Mouse (Mus musculus): Measurements from ENCODE around the gene Gm42742. TPM values are rescaled to one million over a fixed set of nuclear protein-coding genes. Genes with fewer than 3 reads are reported as not detected.

Gene Gm42742
- polyA plus RNA-seq, 1 experiment from 2014 or later: 27.5 TPM

- Histone ChIP-seq H3K27me3 (ENCODE audit: control insufficient read depth, insufficient read depth, low read length) (no peaks in the 10 kb centered on the region), H3K4me2 (replicated peaks; ENCODE audit: low read depth) (peak overlapping the region; percentile 96), H3K9me3 (ENCODE audit: control insufficient read depth, low read length) (no peaks in the 10 kb centered on the region), H3K4me3 (ENCODE audit: low read depth, low read length) (peak overlapping the region; percentile 84), H3K9ac (ENCODE audit: low read length) (peak overlapping the region; percentile 87), H3K27ac (replicated peaks) (peak overlapping the region; percentile 96), H3K36me3 (ENCODE audit: control insufficient read depth, insufficient read depth, low read length) (peaks cover 3% of the 10 kb centered on the region; the same call in 1 of the 2 replicates), H3K4me1 (replicated peaks; ENCODE audit: control insufficient read depth, insufficient read depth) (peaks cover 11% of the 10 kb centered on the region)
- DNase-seq (ENCODE audit: low spot score) (peak; percentile 62), ATAC-seq (ENCODE audit: low FRiP score, low TSS enrichment) (peak; percentile 0; the same call in 1 of the 2 replicates)
- under 1% methylated on average over 56 of the region's 65 CpGs for WGBS
- no peak for TF ChIP-seq CTCF (IDR thresholded peaks at IDR 0.05; ENCODE audit: low read depth)
- TF ChIP-seq EP300 (optimal IDR thresholded peaks at IDR 0.05): no peak
Measured at GRCm38 (mm10) chr7:127025556-127026160, 4.8 kb upstream of the Gm42742 start.

GRCm38 (mm10) chr7:127024755-127025555, 4.1 kb upstream of the Gm42742 start:
- Histone ChIP-seq H3K27ac (replicated peaks) (peak overlapping the region; percentile 96), H3K4me3 (ENCODE audit: low read depth, low read length) (peak overlapping the region; percentile 84), H3K9ac (ENCODE audit: low read length) (peak overlapping the region; percentile 87), H3K36me3 (ENCODE audit: control insufficient read depth, insufficient read depth, low read length) (peaks cover 3% of the 10 kb centered on the region; the same call in 1 of the 2 replicates), H3K4me2 (replicated peaks; ENCODE audit: low read depth) (peak overlapping the region; percentile 96), H3K4me1 (replicated peaks; ENCODE audit: control insufficient read depth, insufficient read depth) (peaks cover 11% of the 10 kb centered on the region), H3K9me3 (ENCODE audit: control insufficient read depth, low read length) (no peaks in the 10 kb centered on the region), H3K27me3 (ENCODE audit: control insufficient read depth, insufficient read depth, low read length) (no peaks in the 10 kb centered on the region)
- ATAC-seq (ENCODE audit: low FRiP score, low TSS enrichment): peak; percentile 53
- 2% methylated on average over 30 of the region's 30 CpGs for WGBS
- TF ChIP-seq CTCF (IDR thresholded peaks at IDR 0.05; ENCODE audit: low read depth) (peak; percentile 92), EP300 (optimal IDR thresholded peaks at IDR 0.05) (no peak)
- DNase-seq (ENCODE audit: low spot score): peak; percentile 89

DNA sequence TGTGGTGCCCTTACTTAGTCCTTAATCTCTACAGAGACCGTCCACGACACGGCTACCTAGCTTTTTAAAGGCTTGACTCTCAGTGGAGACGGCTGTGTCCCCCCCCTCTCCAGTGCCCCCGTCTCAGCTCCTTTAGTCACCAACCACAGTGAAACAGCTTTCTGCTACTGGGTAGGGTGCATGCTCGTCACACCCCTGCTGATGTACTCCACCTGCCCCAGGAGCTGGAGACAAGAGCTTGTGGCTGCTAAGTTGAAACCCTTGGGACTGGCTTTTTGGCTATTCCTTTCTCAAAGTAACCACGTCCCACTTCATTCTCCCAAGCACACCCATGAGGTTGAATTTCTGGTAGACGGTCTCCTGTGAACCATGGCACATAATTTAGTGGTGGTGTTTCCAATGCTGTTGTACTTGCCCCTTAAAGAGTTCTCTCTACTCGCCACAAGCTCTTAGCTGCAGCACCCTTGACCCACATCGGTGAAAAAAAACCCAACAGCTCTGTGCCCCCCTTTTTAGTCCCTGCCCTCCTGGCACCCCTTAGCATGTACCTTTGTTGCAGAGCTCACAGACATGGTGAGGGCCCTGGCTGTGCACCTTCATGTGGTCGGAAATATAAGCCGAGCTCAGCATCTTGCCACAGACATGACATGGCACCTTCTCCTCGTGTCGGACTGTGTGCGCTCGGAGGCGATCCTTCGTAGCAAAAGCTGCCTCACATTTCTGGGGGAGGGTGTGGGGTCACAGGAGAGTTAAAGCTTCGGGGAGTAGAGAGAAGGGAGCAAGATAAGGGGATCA, 3.2 kb upstream of the Gm42742 start:
- Histone ChIP-seq H3K4me1 (replicated peaks; ENCODE audit: control insufficient read depth, insufficient read depth) (peaks cover 12% of the 10 kb centered on the region), H3K27ac (replicated peaks) (no peak overlapping the region), H3K36me3 (ENCODE audit: control insufficient read depth, insufficient read depth, low read length) (peaks cover 3% of the 10 kb centered on the region; the same call in 1 of the 2 replicates), H3K9me3 (ENCODE audit: control insufficient read depth, low read length) (no peaks in the 10 kb centered on the region), H3K4me3 (ENCODE audit: low read depth, low read length) (peak overlapping the region; percentile 84), H3K9ac (ENCODE audit: low read length) (peak overlapping the region; percentile 87), H3K27me3 (ENCODE audit: control insufficient read depth, insufficient read depth, low read length) (no peaks in the 10 kb centered on the region), H3K4me2 (replicated peaks; ENCODE audit: low read depth) (peak overlapping the region; percentile 96)
- DNase-seq (ENCODE audit: low spot score): no peak
- TF ChIP-seq CTCF (IDR thresholded peaks at IDR 0.05; ENCODE audit: low read depth): no peak
- WGBS: 18% methylated on average over 19 of the region's 19 CpGs
- ATAC-seq (ENCODE audit: low FRiP score, low TSS enrichment): no peak

GRCm38 (mm10) chr7:127023272-127023691, 2.4 kb upstream of the Gm42742 start:
- no peak overlapping the region; the same call in 1 of the 2 replicates for H3K9ac ChIP-seq (ENCODE audit: low read length)
- no peaks in the 10 kb centered on the region for H3K27me3 ChIP-seq (ENCODE audit: control insufficient read depth, insufficient read depth, low read length)
- no peak for TF ChIP-seq CTCF (IDR thresholded peaks at IDR 0.05; ENCODE audit: low read depth)
- TF ChIP-seq EP300 (optimal IDR thresholded peaks at IDR 0.05): no peak
- no peak for ATAC-seq (ENCODE audit: low FRiP score, low TSS enrichment)
- H3K27ac ChIP-seq (replicated peaks): no peak overlapping the region
- no peak overlapping the region for H3K4me2 ChIP-seq (replicated peaks; ENCODE audit: low read depth)
- H3K9me3 ChIP-seq (ENCODE audit: control insufficient read depth, low read length): no peaks in the 10 kb centered on the region
- WGBS: 67% methylated on average over 13 of the region's 13 CpGs
- no peak overlapping the region for H3K4me3 ChIP-seq (ENCODE audit: low read depth, low read length)
- H3K4me1 ChIP-seq (replicated peaks; ENCODE audit: control insufficient read depth, insufficient read depth): peaks cover 14% of the 10 kb centered on the region
- DNase-seq (ENCODE audit: low spot score): no peak
- H3K36me3 ChIP-seq (ENCODE audit: control insufficient read depth, insufficient read depth, low read length): peaks cover 3% of the 10 kb centered on the region; the same call in 1 of the 2 replicates

DNA sequence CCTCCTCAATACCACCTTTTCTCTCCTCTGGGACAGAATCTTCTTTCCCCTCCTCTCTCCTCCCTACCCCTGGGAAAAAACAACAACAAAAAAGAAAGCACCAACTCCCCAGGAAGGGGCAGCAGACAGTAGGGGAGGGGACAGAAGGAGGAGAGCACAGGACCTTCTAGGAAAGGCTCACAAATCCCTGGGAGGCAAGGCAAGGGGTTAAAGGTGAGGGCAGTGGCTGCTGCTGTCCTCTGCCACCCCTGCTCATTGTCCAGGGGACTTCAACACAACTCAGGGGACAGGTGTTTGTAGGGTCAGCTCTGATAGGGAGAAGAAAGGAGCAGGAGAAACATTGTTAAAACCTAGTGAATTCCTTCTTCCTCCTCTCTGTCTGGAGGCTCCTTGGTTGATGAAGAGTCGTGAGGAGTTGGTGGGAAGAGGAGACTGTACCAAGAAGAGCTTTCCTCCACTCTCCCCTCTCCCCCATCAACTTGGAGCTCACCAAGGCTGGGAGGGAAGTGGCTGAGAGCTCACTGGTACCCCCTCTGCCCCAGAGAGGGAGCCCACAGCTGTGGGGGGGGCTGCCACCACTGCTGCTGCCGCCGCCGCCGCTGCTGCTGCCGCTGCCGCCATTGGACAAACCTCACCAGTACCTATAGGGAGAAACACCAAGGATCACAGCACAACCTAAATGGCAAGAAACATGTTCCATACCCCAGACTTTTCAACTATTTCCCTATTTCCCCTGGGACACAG, 1.8 kb upstream of the Gm42742 start:
- WGBS: 71% methylated on average over 3 of the region's 7 CpGs
- Histone ChIP-seq H3K9me3 (ENCODE audit: control insufficient read depth, low read length) (no peaks in the 10 kb centered on the region), H3K4me1 (replicated peaks; ENCODE audit: control insufficient read depth, insufficient read depth) (peaks cover 11% of the 10 kb centered on the region), H3K27ac (replicated peaks) (no peak overlapping the region), H3K4me2 (replicated peaks; ENCODE audit: low read depth) (no peak overlapping the region), H3K9ac (ENCODE audit: low read length) (no peak overlapping the region), H3K4me3 (ENCODE audit: low read depth, low read length) (no peak overlapping the region), H3K36me3 (ENCODE audit: control insufficient read depth, insufficient read depth, low read length) (peaks cover 3% of the 10 kb centered on the region; the same call in 1 of the 2 replicates), H3K27me3 (ENCODE audit: control insufficient read depth, insufficient read depth, low read length) (no peaks in the 10 kb centered on the region)
- ATAC-seq (ENCODE audit: low FRiP score, low TSS enrichment): no peak
- TF ChIP-seq EP300 (optimal IDR thresholded peaks at IDR 0.05) (no peak), CTCF (IDR thresholded peaks at IDR 0.05; ENCODE audit: low read depth) (no peak)
- DNase-seq (ENCODE audit: low spot score): no peak
